Mouse (Mus musculus) ES-E14 (cell line): ENCODE results near the gene Sertad3.

Source experiments
- CHD2 ChIP-seq: IDR thresholded peaks from 2 replicates; pipeline ENCODE4 v1.6.1; 2014; ENCODE audit warnings: mild to moderate bottlenecking, low read depth, low read length, inconsistent platforms
- HCFC1 ChIP-seq: IDR thresholded peaks from 2 replicates; pipeline ENCODE4 v1.6.1; 2012; ENCODE audit warnings: low read length, inconsistent platforms, borderline replicate concordance; ENCODE audit not compliant: insufficient read depth
- ZC3H11A ChIP-seq: IDR thresholded peaks from 2 replicates; pipeline ENCODE4 v1.6.1; 2012; ENCODE audit warnings: low read depth, mild to moderate bottlenecking, inconsistent platforms, low read length, borderline replicate concordance
- ZNF384 ChIP-seq: IDR thresholded peaks from 2 replicates; pipeline ENCODE4 v1.6.1; 2012; ENCODE audit warnings: low read depth, low read length, inconsistent platforms

- TF ChIP-seq CHD2 (no peak), ZNF384 (no peak), ZC3H11A (no peak), HCFC1 (no peak)
Observed at GRCm38 (mm10) chr7:27520104-27520503, 46.5 kb downstream of the Sertad3 start.
